Mouse (Mus musculus) cerebellum, adult 11-12 months (tissue): Measurements from ENCODE around the gene Mpzl1.
A peak's percentile ranks its signal among the peaks of the same experiment; 100 is the strongest.

Experiments
- DNase-seq: peaks from one replicate; pipeline ENCODE4 v3.0.0; 2022

The Mpzl1 gene

DNA sequence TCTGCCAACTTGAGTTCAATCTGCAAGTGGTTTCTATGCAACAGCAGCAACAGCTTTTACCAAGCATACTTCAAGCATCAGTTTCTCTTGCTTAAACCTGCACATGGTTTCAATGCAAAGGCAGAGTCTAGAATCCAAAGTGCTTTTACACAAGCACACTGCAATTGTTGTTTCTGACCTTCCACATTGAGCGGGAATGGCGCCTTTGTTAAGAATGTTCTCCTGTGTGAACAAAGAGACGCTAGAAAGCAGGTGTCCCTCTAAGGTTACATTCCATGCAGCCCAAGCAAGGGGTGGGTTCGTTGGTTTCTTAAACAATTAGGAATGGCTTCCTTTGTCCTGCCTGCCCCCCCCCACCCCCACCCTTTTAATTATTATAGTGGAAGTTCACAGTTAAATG lies 20.4 kb downstream of the Mpzl1 start:
- DNase-seq = no peak

GRCm38 (mm10) chr1:165612714-165613113 lies 21.6 kb downstream of the Mpzl1 start:
- no peak for DNase-seq

DNA sequence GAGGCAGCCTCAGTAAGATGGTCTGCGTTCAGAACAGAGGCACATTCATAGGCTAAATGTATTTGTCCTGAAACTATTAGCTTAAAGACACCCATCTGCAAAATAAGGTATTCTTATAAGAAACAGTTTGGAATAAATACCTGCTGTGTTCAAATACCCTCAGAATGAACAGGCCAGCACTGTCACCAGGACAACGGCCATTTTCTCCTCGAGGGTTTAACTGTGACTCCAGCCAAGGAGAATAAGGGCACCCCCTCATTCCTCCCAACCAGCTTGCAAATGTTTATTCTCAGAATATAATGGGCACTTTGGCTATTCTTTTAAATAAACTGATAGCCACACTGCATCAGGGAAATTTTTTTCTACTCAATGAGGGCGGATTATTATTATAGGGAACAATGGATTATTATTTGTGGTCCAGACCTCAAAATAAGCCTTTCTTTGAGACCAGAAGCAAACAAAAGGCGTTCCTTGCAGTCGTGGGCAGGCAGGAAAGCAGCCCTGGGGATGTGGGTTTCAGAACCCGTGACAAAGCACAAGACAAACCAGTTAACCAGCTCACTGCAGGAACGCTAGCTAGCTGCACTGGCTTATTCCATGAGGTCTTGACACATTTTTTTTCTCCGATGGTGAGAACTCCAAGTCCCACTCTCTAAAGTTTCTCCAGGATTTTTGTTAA lies 23.9 kb downstream of the Mpzl1 start:
- no peak for DNase-seq

DNA sequence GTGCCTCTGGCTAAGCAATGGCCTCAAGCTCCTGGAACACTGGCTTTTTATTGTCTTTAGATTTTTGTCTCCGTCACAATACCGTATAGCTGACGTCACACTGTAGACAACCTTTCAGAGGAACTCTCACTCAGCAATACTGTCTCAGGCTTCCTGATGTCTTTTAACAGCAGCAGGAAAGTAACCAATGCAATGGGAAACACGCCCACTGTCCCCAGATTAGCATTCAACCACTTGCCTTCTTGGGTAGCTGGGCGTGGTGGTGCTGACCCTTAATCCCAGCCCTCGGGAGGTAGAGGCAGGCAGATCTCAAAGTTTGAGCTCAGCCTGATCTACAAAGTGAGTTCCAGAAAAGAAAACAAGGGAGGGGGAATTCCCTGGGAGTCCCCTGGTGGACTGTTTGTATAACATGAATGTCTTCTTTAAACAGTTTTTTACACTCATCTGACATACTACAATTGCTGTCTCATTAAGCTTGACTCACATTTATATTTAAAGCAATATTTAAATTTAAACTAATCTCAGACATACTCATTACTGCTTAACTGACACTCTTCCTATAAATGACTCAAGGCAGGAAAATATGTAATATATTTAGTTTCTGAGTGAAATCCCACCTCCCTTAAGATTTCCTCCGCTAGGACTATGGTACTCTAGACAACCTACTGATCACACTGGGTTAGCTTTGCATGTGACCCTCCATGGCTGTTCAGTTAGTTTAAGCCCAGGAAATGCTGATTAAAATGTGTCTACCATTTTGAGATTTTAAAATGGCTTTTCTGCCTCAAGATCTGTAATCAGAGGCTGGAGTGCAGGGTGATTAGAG lies 24.6 kb downstream of the Mpzl1 start:
- DNase-seq = no peak

DNA sequence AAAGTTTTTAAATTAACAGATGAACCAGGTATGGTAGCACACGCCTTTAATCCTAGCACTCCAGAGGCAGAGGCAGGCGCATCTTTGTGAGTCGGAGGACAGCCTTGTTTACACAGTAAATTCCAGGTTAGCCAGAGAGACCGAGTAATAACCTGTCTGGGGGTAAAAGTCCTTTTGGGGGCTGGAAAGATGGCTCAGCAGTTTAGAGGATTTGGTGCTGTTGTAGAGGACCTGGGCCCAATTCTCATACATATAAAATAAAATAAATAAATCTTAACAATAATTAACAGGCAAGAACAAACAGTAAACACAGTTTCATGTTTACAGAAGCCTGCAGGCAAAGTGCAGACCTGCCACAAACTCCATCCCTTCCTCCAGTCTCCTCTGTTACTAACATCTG lies 25.4 kb downstream of the Mpzl1 start:
- DNase-seq = no peak

GRCm38 (mm10) chr1:165605774-165606173 lies 28.6 kb downstream of the Mpzl1 start:
- no peak for DNase-seq

DNA sequence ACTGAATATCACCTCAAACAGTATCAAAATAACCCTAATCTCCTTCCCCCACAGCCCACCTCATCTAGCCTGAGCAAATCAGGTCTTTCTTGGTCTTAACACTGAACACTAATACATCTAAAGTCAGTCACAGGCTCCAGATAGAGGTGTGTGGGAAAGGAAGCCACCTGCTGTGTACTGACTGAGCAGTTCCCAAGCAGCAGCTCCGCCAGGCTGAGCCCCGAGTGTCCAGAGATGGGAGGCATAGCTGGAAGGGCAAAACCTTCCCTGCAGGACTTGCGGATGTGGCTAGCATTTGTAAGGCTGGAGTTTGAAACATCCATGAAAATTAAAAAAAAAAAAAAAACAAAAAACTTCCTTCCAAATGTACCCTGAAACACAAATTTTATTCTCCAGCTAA lies 29.2 kb downstream of the Mpzl1 start:
- DNase-seq = no peak

- DNase-seq = no peak
These were observed 30.1 kb downstream of the Mpzl1 start for GRCm38 (mm10) chr1:165604203-165604602.

- DNase-seq = no peak
These were observed 31.1 kb downstream of the Mpzl1 start for GRCm38 (mm10) chr1:165603218-165603617.

GRCm38 (mm10) chr1:165601775-165602280 lies 32.5 kb downstream of the Mpzl1 start:
- no peak for DNase-seq

DNA sequence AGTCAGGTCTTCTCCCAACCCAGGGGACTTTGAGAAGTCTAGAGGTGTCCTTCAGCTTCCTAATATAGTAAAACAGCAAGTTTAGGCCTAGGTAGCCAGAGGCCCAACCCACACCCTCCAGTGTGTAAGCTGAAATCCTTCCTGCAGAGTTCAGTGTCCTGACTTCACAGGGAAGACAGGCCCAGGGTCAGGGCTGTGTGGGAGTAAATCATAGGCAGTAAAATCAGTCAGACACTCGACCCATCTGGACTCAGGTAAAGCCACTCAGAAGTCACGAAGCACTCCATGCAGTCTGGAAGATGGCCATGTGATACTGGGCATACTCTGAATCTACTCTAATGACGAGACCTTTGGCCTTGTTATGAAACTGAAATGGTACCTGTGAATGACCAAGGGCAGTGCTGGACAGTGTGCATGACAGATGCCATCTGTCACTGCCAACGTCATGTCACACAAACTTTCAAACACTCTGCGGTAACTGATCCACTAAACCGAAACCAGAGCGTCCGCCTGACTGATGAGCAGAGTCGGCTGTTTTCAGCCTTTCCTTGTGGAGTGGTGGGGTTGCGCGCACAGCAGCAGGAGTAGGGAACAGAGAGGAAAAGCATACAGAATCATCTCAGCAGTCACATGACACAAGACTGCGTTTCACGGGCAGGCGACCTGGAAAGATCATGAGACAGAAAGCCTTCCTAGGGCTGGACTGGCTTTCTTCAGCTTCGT lies 39.5 kb downstream of the Mpzl1 start:
- DNase-seq = no peak

DNA sequence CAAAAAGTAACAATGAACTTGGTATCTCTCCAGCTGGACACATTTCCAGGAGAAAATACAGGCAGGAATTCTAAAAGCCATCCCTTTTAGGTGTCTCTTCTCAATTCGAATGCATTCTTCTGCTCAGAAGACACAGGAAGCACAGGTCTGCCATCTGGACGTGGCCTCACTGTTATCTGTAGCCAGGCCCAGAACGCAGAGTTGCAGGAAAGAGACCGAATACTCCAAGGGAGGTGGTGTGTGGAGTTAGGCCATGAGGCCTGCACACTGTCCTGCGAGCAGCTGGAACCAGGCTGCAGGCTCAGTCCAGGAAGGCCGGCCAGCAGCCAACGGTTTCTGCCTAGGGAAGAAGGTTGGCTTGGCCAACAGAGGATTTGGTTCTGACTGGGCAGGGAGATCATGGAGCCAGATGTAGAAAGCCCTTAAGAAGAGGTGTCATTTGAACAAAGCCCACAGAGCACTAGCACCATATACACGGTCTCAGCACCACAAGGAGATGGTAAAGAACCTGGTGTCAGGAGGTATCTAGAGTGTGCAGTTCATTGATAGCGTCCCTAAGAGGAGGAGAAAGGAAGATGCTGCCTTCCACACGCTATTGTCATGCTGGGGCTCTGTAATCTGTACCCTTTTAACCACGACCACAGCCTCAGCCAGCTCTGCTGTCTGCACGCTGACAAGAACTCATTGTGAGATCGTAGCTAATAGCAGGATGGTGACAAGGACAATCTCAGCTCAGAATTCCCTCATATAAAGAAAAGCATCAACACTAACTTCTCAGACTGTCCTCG lies 41.8 kb downstream of the Mpzl1 start:
- no peak for DNase-seq

DNA sequence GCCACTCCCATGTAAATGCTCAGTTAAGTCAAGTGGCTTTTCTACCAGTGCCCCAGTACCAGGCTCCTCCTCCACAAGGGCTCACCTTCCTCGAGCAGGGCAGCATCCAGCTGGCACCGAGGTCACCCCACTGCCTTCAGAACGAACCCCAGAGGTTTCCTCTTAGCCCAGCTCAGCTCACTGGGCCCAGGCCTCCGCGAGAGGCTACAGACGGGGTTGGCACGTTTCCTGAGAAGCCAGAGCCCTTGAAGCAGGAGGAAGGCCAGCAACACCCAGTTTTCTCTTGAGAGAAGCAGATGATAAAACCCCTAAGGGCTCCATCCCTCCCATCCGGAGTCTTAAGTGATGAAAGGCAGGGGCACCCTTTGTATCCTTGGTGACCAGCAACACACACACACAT lies 43.6 kb downstream of the Mpzl1 start:
- DNase-seq = no peak

- DNase-seq = no peak
These were observed 44.9 kb downstream of the Mpzl1 start for GRCm38 (mm10) chr1:165589280-165590048.

- DNase-seq = no peak
These were observed 46.5 kb downstream of the Mpzl1 start for GRCm38 (mm10) chr1:165587845-165588244.

- no peak for DNase-seq
These were observed 48.0 kb downstream of the Mpzl1 start for GRCm38 (mm10) chr1:165586366-165586765.

- DNase-seq = no peak
These were observed 48.8 kb downstream of the Mpzl1 start for GRCm38 (mm10) chr1:165585389-165586104.

GRCm38 (mm10) chr1:165583529-165584184 lies 50.7 kb downstream of the Mpzl1 start:
- peak; percentile 87 for DNase-seq

DNA sequence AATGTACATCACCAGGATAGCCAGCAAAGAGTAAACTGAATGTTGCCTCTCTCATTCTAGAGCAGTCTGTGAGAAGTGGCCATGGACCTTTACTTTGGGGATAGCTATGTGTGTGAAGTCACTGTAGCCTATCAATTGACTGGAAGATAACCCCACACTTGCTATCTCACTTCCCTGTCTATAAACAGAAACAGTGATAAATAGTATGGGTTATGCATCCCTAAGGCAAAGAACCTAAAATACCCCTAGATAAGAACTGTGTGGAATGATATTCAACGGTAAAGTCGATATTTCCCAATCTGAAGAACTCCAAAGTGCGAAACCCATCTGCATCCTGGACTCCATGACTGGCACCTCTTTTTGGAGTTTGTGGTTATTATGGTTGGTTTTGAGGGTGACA lies 53.1 kb downstream of the Mpzl1 start:
- DNase-seq = no peak

DNA sequence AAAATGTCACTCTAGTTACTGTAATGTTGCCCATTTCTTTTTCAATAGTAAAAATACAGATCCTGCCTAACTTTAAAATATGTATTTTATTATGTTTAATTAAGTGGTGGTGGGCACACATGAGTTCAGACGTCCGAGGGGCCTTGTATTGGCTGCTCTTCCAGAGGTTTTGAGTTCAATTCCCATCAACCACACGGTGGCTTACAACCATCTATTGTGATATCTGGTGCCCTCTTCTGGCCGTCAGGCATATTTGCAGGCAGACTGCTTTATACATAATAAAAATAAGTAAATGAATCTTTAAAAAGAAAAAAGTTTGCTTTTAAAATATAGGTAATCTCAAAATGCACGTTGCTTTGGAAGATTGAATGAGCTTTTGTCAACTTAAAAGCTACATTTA lies 55.0 kb downstream of the Mpzl1 start:
- DNase-seq = no peak
